Mouse (Mus musculus): ENCODE data around the gene Agpat4.

DNA sequence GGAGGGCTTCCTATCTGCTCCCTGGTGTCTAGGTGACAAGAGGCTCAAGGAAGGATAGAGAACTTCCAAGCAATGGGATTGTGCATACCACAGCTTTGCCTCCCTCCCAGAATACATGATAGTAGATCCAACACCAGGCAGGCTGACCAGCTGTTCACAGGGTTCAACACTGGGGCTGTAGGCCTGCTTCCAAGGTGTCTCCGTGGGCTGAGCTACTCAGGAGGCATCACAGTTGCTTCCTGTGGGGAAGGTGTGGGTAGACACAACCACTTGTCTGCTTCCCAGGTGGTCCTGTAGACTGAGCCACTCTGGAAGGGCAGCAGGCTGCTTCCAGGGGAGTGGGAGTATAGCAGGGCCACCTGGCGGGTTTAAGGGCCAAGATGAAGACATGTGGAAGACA is 35.8 kb downstream of the Agpat4 start:
- no peak for TF ChIP-seq CTCF (IDR thresholded peaks at IDR 0.05; ENCODE audit: low read depth)
- TF ChIP-seq EP300 (IDR thresholded peaks at IDR 0.05; ENCODE audit: low read depth): no peak

Data from liver, postnatal 0 days (tissue).